Mouse (Mus musculus): ENCODE measurements around the gene Inhba.

Inhba gene

DNA sequence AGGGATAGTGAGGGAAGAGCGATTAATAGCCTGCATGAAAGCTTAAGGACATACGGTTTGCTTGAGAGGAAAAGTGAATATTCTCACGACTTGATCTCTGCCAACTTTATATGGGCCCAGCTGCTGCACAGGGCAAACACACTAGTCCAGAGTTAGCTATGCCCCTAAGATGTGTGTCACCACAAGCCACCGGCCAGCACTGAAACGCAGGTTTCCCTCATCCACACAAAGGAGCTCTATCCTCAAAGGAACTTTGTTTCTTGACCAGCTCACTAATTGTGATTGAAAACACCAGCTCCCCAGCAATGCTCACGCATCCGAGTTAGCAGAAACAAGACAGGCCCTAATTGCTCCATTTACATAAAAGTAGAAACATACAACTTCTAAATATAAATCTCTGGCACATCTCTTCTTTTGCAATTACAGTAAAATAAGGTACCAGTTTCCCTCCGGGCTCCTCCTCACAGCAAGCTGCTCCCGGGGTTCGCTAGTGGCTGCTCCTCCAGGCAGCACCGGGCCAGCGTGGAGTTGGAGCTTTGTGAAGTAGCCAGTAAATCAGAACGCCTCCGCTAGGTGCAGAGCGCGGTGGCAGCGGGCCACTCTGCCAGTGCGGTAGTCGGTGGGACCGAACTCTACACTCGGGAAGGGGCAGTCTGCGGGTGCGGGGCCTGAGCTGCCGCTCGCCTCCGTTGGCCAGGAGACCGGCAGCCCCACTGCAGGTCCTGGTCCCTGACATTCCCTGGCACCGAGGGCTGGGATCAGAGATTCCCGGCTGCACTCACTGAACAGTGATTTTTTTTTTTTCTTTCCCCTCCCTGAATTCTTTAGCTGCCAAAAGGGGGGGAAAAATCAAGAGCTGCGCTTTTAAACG lies at the start of gene Inhba:
Gene Inhba (plus strand): TSS at position 480 of the 871 bp plus-strand sequence.
- DNase-seq (ENCODE audit: low spot score) = no peak

DNA sequence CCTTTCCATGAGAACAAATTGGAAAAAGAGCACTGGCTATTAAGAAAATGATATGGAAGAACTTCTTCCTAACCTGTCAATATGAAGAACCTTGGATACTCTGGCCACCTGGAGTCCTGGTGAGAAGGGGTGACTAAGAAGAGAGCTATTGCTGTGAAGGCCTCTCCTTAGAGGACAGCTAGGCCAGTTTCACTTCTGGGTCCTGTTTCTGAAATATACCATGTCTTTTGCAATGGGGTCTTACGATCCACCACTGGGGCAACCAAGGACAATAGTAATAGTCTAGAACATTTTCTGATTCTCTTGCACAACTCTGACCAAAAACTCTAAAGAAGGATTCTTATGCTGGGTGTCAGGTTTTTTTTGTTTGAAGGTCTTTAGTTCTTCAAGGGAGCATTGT lies 35.1 kb upstream of the Inhba start:
- no peak for DNase-seq (ENCODE audit: low spot score)

DNA sequence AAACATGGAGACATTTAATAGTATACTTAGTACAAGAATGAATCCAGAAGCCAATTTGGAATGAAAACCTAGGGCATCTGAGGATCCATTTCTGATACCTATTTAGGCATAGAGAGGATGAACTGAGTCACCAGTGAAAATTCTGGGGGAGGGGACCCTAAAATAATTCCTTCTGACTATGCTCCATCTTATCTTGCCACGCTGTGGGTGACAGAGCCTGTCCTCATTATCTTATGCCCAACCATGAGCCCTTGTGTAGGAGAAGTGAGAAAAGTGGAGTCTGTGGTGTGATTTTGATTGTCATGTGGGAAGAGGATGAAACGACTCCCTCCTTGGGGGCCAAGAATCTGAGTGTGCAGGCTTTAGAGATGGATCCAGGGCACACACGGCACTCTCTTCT lies 32.1 kb upstream of the Inhba start:
- no peak for DNase-seq (ENCODE audit: low spot score)

DNA sequence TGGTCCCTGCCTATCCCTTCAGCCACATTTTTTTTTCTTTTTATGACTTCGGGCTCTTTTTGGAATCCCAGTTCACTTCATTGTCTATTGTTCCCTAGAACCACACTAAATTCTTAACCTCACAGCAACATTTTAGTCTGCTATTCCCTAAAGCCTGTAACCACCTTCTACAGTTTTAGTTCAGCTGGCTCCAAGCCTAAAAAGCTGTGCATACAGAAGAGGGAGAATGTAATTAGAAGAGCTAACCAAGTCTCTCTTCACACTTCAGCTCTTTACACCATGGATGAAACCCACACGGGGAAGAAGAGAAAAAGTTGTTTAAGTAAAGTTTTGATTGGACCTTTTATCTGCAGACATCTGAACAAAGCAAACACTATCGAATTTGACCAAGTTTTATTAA lies 29.6 kb upstream of the Inhba start:
- no peak for DNase-seq (ENCODE audit: low spot score)

DNA sequence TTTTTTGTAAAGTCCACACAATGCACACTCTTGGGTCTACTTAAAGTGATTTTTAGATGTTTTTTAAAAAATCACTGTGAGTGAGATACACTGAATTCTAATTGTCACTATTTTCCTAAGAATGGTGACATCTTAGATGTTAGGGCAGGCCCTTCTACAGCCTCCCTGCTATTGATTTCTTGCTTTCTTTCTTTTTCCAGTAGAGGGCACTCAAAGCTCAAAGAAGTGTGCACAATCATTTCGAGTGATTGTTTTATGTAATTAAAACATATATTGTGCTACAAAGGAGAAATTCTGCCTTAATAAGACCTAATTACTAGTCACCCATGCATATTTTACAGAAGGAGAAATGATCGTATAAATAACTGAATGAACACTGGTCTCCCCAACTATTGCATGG lies 25.9 kb upstream of the Inhba start:
- no peak for DNase-seq (ENCODE audit: low spot score)

DNA sequence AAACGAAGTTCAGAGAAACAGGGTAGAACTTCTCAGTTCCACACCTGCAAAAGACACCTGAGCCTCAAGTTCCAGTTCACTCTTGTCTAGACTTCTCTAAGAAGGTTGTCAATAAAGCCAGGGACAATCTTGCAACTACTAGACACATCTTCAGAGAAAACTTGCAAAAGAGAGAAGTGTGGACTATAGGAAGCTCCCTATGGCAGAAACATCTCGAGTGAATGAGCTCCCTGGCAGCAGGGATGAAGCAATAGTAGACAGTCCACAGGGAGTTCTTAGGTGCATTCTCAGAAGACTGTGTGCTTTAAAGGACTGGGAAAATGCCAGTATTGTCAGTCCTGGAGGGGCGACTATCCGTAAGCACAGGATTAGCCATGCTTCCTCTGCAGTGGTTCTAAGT lies 25.5 kb upstream of the Inhba start:
- no peak for DNase-seq (ENCODE audit: low spot score)

DNA sequence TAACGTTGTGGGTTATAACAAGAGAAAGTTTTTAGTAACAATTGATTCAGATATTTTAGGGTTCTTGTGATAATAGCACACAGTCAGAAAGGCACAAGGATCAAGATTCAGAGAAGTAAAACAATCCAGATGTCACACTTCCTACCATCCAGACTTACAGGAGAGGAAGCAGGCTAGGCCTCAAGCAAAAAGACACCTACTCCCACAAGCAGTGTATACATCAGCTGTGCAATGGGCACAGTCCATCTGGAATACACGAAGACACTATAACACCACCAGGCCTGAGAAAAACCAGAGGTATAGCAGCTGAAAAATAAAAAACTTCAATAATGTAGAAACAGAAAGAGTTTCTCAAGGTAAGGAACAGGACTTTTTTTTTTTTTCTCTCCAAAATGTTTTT lies 16.3 kb upstream of the Inhba start:
- DNase-seq (ENCODE audit: low spot score) = no peak

DNA sequence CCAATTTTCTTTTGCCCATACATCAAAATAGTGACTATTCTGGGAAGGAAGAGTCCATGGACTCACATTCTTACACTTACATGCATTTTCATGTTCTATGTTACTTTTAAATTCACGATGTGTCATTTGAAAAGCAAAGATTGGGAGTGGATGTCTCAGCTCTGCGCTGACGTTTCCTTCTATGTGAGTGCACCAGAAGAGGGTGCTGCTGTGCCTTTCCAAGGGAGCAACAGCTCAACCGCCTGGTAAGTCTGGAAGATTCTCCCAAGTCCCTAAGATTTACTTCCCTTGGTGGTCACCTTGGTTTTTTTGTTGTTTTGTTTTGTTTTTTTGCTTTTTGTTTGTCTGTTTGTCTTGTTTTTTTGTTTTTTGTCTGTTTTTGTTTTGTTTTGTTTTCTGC lies 6.1 kb upstream of the Inhba start:
- no peak for DNase-seq (ENCODE audit: low spot score)

DNA sequence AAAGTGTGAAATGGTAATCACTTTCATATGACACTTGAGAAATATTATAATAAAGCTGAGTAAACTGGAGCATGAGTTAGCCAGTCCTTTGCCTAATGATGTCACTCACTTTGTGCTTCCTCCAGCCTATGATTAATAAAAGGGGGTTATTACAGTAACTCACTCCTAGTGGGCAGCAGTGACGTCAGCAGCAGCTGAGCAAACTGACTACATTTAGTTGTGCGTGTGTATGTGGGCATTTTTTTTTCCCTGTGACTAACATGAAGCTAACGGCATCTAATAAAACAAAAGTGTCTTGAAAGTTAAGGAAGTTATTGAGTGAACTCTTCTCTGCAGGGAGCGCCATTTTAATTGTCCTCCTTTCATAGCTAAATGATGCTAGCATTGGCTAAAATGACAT lies 3.9 kb upstream of the Inhba start:
- DNase-seq (ENCODE audit: low spot score) = no peak

DNA sequence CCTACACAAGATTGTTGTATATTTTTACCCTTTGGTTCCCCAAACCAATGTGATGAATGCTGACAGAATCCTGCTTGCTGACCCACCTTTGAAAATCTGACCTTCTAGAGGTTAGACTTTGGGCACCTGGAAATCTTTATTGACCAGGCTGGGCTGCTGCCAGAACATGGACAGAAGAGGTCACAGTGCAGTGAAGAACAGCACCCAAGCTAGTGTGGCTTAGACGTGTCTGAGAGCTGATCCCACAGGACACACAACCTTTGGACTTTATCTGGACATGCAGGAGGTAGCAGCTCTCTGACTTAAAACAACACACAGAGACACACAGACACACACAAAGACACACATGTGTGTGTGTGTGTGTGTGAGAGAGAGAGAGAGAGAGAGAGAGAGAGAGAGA lies 3.3 kb upstream of the Inhba start:
- DNase-seq (ENCODE audit: low spot score) = no peak

DNA sequence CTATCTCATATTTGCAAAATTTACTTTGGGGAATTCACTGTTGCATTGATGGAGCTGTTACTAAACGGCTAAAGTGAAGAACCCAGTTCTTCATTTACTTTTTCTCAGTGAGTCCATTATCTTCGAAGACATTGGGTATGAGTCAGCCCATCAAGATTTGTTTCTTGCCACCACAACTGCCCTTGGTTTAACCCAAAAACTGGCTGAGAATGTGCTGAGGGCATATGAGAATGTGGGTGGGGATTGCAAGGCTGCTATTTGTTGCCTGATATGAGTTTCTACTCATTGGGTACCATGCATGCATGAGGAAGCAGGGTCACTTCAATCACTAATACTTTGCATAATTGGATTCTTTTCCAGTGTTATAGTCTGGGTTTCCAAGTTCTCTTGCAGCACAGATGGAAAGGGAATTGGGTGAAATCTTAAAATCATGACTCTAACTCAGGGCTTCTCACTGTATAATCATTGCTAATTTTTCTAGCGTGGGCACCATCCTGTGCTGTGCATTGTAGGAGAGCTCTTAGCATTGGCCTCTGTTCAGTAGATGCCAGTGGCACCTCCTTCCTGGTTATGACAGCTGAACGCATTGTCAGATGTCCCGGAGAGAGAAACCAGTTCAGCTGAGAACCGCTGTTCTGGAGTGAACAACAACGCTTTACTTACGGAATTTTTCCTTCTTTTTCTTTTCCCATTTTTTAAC lies 1.7 kb upstream of the Inhba start:
- no peak for DNase-seq (ENCODE audit: low spot score)

DNA sequence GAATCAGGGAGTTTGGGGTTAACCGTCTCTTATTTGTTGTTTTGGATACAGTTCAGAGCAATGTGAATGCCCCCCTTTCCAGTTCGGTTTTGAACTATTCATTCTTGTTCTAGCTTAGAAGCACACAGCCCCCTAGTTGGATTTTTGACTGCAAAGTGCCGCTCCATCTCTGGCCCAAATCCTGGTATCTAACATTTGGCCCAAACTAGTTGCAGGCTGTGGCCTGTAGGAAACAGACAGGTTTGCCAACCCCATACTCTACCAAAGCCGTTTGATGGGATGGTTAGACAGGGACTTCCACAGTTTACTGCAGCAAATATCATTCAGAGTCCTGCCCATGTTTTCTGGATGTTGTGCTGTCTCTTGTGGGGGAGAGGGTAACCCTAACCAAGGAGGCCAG lies 1.1 kb upstream of the Inhba start:
- no peak for DNase-seq (ENCODE audit: low spot score)

DNA sequence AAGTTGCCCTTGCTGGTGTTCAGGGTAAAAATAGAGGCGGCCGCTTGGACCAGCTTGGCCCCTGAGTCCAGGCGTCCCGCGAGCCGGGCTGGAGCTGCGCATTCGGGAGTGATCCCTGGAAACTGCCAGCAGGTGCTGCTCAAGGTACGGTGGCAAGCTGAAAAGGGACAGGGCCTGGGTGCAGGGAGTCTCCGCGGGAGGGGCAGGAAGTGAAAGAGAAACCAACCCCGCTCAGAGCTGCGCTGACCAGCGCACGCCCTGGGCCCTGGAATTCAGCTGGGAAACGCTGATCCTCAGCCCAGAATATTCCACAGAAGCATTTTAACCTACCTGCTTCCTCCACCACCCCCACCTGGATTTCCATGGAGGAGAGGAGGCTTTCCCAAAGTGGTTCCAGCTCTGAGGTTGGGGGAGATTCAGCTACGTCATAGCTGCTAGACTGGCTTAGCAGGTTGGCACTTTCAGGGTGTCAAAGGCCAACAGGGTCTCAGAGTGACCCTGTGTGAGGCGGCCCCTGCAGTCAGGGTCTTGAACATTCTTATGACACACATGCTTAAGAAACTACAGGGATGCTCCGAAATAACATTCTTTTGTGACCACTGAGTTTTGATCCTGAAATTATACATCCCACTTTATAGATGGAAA lies 714 bp downstream of the Inhba start:
- peak; percentile 66 for DNase-seq (ENCODE audit: low spot score)

DNA sequence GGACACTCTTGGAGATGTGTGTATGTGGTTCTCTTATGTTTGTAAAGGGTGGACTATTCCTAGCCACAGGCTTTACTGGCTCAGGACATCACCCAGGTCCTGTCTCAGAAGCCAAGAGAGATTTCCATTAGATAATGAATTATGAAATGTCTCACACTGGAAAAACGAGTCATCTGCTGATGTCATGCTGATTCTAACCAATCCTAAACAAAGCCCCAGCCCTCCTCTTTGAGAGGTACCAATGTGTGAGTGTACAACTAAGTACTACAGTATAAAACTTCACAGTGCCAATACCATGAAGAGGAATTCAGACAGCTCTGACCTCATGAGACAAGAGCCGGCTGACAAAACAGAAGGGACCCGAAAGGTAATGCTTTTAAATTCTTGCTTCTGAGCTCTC lies 2.5 kb downstream of the Inhba start:
- DNase-seq (ENCODE audit: low spot score) = no peak

DNA sequence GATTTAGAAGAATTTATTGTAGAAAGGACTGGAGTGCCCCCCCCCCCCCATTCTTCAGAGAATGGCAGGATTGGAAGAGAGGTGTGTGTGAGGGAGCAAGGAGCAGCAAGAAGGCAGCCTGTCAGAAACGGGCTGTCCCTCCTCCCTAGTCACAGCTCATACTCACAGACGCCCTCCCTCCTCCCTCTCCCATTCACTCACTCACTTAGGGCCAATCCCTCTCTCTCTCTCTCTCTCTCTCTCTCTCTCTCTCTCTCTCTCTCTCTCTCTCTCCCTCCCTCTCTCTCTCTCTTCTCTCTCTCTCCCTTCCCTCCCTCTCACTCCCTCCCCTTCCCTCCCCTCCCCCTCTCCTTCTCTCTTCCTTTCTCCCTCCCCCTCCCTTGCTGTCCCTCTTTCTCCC lies 4.9 kb downstream of the Inhba start:
- no peak for DNase-seq (ENCODE audit: low spot score)

DNA sequence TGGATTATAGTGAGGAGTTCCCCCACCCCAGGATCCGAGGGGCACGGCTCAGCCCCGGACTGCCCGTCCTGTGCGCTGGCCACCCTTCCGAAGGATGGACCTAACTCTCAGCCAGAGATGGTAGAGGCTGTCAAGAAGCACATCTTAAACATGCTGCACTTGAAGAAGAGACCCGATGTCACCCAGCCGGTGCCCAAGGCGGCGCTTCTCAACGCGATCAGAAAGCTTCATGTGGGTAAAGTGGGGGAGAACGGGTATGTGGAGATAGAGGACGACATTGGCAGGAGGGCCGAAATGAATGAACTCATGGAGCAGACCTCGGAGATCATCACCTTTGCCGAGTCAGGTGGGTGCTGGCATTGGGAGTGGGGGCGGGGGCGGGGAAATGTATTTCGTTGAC lies 5.7 kb downstream of the Inhba start:
- no peak for DNase-seq (ENCODE audit: low spot score)

DNA sequence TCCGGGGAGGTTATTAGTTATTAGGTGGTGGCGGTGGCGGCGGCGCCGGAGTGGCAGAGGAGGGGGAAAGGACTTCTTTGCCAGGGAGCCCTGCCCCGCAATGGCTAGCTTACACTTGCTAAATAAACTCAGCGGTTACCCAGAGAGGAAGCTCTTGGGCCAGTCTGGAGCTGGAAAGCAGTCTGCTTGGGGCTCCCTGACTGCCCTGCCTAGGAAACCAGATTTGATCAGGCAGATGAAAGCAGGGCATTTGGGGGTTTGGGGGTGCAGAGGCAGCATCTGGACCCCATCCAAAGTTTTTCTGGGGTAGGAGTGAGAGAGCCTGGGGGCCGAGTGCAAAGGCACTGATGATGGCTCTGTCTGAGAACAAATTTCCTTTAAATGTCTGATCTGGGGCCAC lies 6.1 kb downstream of the Inhba start:
- no peak for DNase-seq (ENCODE audit: low spot score)

DNA sequence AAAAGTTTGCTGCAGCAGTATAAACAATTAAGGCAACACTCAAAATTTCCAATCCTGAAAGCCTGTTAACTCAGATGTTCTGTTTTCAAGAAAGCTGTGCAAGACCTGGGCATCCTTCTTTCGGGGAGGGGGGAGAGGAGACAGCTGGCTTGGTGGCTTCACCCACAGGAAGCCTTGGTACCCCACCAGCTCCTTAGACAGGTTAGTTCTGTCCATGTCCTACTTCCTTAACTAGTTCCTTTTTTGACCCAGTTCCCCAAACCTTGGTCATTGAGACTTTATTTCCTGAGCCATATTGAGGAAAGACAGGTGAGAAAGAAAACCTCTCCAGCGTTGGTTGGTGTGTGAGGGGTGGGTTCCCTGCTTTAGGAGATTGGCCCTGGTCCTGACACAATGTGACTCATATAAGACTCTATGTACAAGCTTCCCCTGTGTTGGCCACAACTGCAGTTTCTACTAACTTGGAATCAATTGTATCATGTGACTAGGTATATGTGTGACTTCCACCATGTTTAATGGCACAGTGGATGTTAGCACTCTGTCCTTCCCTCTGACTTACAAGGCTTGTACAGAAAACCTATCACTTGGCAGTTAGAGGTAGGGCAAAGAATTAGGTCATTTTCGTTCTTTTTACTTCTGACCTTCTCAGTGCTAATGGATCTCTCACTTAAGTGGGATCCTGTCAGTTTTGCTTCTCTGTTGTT lies 7.3 kb downstream of the Inhba start:
- DNase-seq (ENCODE audit: low spot score) = no peak

DNA sequence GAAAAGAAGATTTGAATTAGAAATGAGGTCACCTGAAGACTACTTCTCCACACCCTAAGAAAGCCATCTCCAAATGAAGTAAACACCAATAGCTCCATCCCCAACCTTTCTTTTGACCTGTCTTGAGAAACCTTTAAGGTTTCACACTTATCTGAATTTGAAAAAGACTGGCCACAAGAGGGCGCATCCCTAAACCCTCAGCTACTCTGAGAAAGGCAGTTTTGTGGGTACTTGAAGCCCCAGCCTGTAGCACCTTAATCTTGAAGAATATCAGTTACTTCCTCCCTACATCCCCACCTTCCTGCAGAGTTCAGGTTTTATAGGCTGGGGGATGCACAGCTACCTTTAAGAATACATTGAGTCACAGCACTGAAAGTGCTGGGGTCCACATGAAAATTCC lies 9.0 kb downstream of the Inhba start:
- no peak for DNase-seq (ENCODE audit: low spot score)

DNA sequence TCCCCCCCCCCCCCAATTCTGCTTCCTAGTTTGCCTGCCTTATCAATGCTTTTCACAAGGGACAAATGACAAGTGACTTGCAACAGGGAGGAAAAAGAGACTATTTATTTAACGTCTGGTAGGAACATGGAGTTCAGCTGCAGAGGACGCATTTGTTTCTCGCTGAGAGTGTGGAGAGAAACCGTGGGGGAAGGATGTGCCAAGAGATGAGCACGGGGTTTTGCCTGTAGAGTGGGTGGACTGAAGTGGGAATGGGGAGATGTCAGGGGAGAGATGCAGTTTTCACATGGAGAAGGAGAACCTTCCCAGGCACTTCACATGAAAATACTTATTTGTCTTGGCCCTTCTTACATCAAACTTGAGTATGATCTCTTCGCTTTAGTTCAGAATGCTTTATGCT lies 9.5 kb downstream of the Inhba start:
- DNase-seq (ENCODE audit: low spot score) = no peak

DNA sequence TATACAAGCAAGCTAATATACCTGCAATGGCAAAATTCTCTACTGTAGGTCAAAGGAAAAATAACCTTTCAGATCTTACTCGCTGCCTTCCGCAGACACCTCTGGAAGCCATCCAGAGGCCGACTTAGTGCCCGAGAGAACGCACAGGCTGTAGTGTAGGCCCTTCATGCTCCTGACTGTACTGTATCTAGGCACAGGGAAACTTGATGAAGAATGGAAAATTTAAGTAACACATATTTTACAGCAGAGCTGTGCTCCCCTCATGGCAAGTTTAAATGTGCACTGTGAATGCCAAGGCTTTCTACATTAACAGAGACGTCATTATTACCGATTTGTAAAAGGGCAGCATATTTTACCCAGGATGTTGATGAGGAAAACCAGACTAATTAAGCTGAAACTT lies 10.2 kb downstream of the Inhba start:
- no peak for DNase-seq (ENCODE audit: low spot score)

DNA sequence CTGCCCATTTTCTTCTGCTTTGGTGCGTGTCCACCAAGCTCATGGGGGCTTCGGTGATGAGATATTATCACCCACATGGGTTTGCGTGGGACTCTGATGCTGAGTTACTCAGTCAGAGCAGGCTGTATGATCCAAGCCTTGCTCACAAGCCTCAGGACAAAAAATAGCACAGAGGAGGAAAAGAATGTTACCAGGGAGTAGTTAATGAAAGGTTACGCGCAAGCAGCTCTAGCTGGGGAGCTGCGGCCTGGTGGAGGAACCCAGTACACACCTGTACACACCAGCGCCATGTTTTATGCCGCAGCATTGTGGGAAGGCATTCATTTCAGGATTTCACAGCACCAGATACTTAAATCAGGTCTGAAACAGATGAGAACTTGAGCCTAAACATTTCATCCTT lies 10.9 kb downstream of the Inhba start:
- DNase-seq (ENCODE audit: low spot score) = no peak

Data from yolk sac, embryonic 10.5 days (tissue).